Mouse (Mus musculus) c-Kit-positive CD71-positive TER-119-negative erythroid progenitor cells, embryonic 14.5 days (primary cell): ENCODE data around the gene Hist1h3g.

ENCODE experiments used
- DNase-seq: peaks from one replicate; pipeline ENCODE4 v3.0.0-alpha.2; 2013; ENCODE audit warnings: low read depth

Hist1h3g gene

DNA sequence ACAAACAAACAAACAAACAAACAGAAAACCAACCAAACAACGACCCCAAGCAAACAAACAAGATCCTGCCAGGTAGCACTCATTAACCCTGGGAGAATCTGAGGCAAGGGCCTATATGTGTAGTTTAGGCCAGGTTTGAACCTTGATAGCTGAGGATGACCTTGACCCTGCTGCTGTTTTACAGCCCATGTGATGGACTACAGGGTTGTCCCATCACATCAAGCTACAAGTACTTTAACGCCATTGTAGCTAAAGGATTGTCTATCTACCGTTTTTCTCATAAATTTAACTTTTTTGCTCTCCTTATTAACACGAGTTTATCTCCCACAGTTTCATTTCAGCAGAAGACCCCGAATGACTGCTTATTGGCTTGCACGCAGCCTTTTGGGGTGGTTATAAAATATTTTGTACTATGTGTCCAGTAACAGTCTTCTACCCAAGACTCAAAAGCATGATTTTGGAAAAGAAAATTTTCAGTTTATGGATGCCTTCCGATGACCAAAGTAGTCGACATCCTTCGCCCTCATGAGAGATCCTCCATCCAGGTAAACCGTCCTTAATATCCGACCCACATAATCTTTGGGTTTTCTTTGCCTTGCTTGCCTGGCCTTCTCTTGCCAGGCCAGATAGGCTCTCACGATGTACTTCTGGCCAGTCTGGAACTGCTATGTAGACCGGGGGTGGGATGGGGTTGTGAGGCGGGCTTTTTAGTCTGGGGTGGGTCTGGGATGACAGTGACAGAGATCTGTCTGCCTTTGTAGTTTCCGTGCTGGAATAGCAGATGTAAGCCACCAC is 19.2 kb upstream of the Hist1h3g start:
- no peak for DNase-seq

DNA sequence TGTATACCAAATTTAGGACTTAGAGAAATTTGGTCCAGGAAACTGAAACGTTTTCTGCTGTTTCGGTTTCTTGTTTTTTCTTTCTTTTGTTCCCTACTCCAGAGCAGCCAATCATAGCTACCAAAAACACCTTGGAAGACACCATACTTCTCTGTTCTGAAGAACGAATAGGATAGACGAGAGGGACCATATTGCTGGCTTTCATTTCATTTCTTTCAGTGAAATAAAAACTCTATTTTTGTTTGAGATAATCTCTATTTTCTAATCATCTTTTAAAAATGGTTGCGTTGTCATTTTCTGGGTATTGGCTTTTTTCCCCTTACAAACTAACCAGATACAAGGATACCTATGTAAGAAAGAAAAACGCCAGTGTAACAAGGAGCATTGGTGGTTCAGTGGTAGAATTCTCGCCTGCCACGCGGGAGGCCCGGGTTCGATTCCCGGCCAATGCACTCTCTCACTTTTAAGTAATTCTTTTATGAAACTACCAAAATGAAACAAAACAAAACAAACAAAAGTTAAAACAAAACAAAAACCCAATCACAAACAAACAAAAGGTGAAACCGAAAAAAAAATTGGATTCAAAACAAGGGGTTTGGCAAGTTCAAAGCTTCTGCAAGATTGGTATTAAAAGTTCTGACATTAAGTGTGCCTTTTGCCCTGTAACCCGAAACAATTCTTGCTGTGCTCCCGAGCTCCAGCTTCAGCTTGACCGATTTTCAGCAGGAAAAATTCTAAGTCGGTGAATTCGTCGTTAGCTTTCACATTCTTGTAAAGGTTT is 18.2 kb upstream of the Hist1h3g start:
- DNase-seq, result no peak

GRCm38 (mm10) chr13:23517603-23518294 is 17.5 kb upstream of the Hist1h3g start:
- no peak for DNase-seq

- no peak for DNase-seq
Measured at GRCm38 (mm10) chr13:23518295-23518603, 17.0 kb upstream of the Hist1h3g start.

DNA sequence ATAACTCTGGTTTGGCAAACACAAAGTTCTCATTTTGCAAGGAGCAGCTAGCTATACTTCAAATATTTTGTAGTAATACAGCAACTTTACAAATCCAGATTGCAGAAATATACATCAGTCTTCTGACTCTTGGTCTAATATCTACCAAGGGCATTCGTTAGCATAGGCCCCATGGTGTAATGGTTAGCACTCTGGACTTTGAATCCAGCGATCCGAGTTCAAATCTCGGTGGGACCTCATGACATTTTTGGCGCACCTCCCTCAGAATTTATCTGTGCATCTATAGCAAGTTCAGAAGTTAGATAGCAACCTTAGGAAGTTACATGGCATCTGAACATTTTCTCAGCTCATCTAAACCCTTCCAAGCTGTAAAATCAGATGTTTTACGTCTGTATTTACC is 16.3 kb upstream of the Hist1h3g start:
- no peak for DNase-seq

- no peak for DNase-seq
Measured at GRCm38 (mm10) chr13:23519416-23519815, 15.8 kb upstream of the Hist1h3g start.

DNA sequence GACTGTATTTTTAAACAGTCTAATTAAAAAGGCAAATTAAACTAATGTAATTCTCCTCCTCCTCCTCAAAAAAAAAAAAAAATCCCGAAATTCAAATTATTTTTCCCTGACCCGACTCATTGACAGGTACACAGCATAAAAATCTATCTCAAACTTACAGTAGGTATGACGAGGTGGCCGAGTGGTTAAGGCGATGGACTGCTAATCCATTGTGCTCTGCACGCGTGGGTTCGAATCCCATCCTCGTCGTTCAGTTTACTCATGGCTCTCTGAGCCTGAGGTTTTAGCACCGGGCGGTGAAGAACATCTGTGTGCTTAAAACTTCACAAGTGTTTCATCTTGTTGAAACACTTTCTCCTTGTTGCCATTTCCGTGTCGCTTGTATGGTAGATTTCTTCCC is 13.5 kb upstream of the Hist1h3g start:
- no peak for DNase-seq

- DNase-seq, result no peak
Measured at GRCm38 (mm10) chr13:23523976-23524375, 11.2 kb upstream of the Hist1h3g start.

DNA sequence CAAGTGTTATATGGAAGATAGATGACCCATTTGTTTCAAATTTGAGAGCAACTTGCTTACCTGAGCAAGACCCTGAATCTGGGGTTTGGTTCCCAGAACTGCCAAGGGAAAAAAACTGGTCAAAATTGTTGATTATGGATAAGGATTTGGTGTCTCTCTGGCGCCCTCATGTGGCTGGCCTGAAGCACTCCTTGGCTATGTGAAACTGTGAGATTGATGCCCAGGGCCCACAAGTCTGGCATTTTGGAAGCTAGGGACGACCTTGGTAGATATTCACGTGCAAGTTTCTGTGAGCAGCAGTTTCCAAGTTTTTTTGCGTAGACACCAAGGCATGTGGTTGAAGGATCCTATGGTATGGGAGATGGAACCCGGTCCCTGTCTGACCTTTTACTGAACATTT is 10.6 kb upstream of the Hist1h3g start:
- no peak for DNase-seq

- no peak for DNase-seq
Measured at GRCm38 (mm10) chr13:23525901-23526300, 9.3 kb upstream of the Hist1h3g start.

- DNase-seq, result no peak
Measured at GRCm38 (mm10) chr13:23526312-23526711, 8.9 kb upstream of the Hist1h3g start.

DNA sequence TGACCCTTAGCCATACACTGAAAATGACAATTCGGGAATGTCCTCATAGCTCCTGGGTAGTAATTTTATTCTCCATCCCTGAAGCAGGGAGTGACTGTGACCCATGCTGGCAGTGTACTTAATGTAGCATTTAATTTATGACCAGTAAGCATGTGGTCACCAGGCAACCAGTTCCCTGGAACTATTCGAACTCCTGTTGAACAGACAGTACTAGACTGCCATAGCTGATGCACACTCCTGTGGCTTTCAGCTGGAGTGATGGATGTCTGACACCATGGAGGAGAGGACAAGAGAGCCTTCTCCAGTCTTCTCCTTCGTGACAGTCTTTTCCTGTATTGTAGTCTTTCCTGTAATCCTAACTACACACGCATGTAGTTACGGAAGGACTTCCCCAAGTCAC is 6.2 kb upstream of the Hist1h3g start:
- no peak for DNase-seq

DNA sequence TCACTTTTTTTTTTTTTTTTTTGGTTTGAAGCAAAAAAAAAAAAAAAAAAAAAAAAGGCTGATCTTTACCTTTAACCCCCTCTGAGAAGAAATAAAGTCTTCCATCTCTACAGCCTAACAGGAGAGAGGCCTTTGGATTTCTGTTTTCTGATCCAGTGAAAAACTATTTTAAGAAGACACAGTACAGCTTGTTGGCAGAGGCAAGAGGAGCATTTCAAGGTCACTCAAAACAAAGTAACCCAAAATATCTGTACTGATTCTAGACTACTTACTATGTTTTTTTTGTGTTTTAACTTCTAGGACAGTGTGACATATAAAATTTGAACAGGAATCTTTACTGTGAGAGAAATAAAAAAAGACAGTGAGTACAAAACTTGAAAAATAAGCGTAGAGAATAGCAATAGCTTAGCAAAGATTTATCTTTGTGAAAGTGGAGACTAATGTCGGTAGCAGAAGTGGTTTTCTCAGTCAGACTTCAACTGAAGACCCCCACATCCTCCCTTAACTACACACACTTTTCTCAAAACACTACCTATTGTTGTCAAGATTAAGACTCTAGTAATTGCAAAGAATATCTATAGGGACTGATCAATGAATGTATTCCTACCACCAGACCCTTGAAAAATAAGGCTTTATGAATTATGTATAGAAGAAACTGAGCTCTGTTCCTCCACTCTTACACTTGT is 5.6 kb upstream of the Hist1h3g start:
- no peak for DNase-seq

DNA sequence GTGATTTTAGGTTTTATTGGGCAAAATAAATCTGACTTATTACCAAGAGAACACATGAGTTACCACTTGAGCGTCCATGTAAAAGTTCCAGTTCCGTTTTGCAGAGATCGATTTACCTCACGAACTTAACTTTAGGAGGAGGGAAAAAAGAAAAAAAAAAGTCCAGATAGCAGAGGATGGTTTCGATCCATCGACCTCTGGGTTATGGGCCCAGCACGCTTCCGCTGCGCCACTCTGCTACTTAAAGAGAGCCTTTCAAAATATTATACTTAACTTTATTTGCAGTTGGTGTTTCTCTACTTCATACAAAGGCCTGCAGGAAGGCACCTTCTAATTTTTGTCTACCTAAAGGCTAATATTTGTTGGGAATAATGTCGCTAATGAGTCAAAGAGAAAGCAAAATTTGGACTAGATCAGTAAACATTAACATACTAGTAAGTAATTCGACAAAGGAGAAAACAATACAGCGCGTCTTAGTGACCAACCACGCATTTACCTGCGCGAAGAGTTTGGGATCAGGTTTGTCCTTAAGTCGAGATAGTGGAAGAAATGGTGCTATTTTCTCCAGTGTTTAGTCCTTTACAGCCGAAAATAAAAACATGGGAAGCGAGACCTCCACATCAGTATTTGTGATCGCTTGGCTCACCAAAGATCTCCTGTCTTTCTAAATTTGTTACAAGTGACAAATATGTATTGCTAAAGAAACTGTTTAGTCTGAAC is 4.9 kb upstream of the Hist1h3g start:
- no peak for DNase-seq

GRCm38 (mm10) chr13:23530901-23531875 is 4.0 kb upstream of the Hist1h3g start, which contains the start of gene Hist1h4h:
Gene Hist1h4h (plus strand): TSS chr13:23531050.
- peak; percentile 92 for DNase-seq

DNA sequence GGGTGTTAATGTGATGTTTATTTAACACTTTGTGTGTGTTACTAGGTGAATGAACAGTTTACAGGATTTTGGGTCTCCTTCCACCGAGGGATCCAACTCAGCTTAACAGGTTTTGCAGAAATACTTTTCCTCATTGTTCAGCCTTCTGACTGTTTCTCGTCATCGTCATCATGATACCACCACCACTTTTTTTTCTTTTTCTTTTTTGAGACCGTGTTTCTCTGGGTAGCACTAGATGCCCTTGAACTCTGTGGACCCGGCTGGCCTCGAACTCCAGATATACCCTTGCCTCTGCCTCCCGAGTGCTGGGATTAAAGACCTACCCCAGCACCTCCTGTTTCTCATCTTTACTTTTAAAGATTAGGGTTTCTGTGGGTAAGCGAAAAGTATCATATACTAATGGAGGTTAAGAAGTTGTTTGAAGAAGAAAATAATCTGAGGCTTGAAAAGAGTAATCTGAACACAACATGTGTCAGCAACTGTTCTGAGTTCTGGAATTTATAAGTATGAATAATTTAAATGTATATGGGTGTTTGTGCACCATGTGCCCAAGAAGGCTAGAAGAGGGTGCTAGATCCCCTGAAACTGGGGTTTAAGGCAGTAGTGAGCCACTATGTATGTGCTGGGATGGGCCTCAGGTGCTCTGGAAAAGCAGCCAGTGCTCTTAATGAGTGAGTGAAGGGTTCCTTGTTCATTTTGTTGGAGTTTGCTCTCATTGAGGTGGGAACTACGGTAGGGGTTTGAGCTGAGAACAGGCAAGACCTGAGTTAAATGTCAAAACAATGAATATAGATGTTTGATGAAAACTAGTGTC is 2.8 kb upstream of the Hist1h3g start:
- DNase-seq, result no peak

GRCm38 (mm10) chr13:23533560-23534367 is 1.5 kb upstream of the Hist1h3g start, which contains the start of gene Hist1h2af:
Gene Hist1h2af (plus strand): TSS chr13:23533906.
- DNase-seq, result peak; percentile 89

DNA sequence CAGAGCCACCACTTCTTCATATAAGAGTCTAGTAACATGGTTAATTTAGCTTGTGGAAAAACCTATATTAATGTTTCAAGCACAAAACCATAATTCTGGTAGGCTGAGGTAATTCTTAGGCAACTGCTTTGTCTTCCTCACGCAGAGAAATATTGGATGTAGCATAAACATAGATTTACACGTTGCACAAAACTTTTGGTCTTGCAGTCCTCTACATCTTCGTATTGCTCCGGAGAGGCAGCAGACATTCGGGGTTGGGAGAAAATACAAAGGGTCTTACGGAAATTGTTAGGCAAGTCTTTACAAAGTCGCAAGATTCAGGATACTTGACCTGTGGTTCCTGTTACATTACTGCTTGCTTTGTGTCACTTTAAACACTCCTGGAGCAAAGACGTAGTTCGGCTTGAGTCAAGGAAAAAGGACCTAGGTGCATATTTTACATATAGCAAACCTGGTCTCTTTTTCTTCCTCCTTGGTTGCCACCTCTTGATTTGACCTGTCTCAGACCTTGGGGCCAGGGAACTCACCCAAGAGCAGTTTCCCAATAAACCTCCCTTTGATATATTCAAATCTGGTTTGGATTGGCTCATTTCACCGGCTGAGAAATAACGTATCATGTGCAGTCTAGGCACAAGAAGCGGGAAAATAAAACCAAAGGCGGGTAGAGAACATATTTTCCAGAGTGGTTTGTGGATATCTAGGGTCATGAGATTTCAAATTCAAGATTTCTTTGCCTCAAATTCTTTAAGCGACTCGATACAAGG is 672 bp upstream of the Hist1h3g start:
- DNase-seq, result no peak
